Mouse (Mus musculus) liver, embryonic 14.5 days (tissue): ENCODE measurements around the gene Git1. TPM values are rescaled to one million over a fixed set of nuclear protein-coding genes. Genes with fewer than 3 reads are reported as not detected.

Source experiments
- ATAC-seq: fragments of 200-750 bp; cut with Nextera tagmentation; 2 replicates; pipeline ENCODE4 v1.8.0; 2017; ENCODE audit warnings: moderate number of reproducible peaks, mild to moderate bottlenecking, moderate library complexity; ENCODE audit not compliant: insufficient read depth
- DNase-seq, 3 experiments: peaks; one replicate each; pipeline ENCODE4 v3.0.0-alpha.2; 2012 to 2013; ENCODE audit warnings: low read depth in 3 of 3, low spot score in 3 of 3
- H3K27ac ChIP-seq: fragments of 300-500 bp; sonication (generic); 2 replicates; pipeline ENCODE4 v1.5.1; 2014; ENCODE audit warnings: moderate library complexity, mild to moderate bottlenecking, control low read depth, inconsistent platforms
- H3K27me3 ChIP-seq: fragments of 300-500 bp; sonication (generic); 2 replicates; pipeline ENCODE4 v1.6.1; 2014; ENCODE audit warnings: mild to moderate bottlenecking, low read length, moderate library complexity; ENCODE audit not compliant: control insufficient read depth, insufficient read depth
- H3K36me3 ChIP-seq: fragments of 300-500 bp; sonication (generic); replicated peaks from 2 replicates; pipeline ENCODE4 v1.6.1; 2014; ENCODE audit warnings: low read depth; ENCODE audit not compliant: control insufficient read depth, insufficient read depth
- H3K4me1 ChIP-seq, 2 experiments: fragments of 200-500 bp in 1 of 2; fragments of 300-500 bp in 1 of 2; sonication (generic) in 1 of 2; replicated peaks; 2 replicates each; pipeline ENCODE4 v1.6.1; 2012 to 2014; ENCODE audit warnings: antibody characterized with exemption in 1 of 2, inconsistent platforms in 1 of 2, low read length in 1 of 2; ENCODE audit not compliant: control insufficient read depth in 2 of 2, insufficient read depth in 2 of 2
- H3K4me2 ChIP-seq: fragments of 300-500 bp; sonication (generic); 2 replicates; pipeline ENCODE4 v1.6.1; 2014; ENCODE audit warnings: low read depth, mild to moderate bottlenecking, control low read depth, moderate library complexity
- H3K4me3 ChIP-seq, 2 experiments: fragments of 200-500 bp in 1 of 2; fragments of 300-500 bp in 1 of 2; sonication (generic) in 1 of 2; 2 replicates each; pipeline ENCODE4 v1.5.1; 2012 to 2014; ENCODE audit warnings: low read depth in 2 of 2, low read length in 2 of 2, mild to moderate bottlenecking in 2 of 2, control low read depth in 1 of 2, inconsistent platforms in 1 of 2, moderate library complexity in 1 of 2; ENCODE audit not compliant: insufficient read depth in 1 of 2
- H3K9ac ChIP-seq: fragments of 300-500 bp; sonication (generic); replicated peaks from 2 replicates; pipeline ENCODE4 v1.6.1; 2014; ENCODE audit warnings: mild to moderate bottlenecking, control low read depth, moderate library complexity
- H3K9me3 ChIP-seq: fragments of 300-500 bp; sonication (generic); 2 replicates; pipeline ENCODE4 v1.6.1; 2016; ENCODE audit warnings: low read length, mixed read lengths; ENCODE audit not compliant: control insufficient read depth
- CTCF ChIP-seq: IDR thresholded peaks from 2 replicates; pipeline ENCODE4 v1.5.1; 2016; ENCODE audit warnings: antibody characterized with exemption, low read depth, control low read depth
- EP300 ChIP-seq: IDR thresholded peaks from 2 replicates; pipeline ENCODE4 v1.6.1; 2016; ENCODE audit warnings: antibody characterized with exemption, low read depth
- WGBS: fragments of 180-500 bp; shearing (Covaris S2); extraction: QIAGEN DNeasy Blood & Tissue Kit; methylation state at CpG from one replicate; pipeline ENCODE4 v1.1.7; 2014; ENCODE audit not compliant: insufficient replicate concordance; 5-methylcytosine and 5-hydroxymethylcytosine counted together
- polyA plus RNA-seq, 2 experiments: library from polyadenylated mRNA; depleted of rRNA in 1 of 2; stranded (reverse) in 1 of 2; unstranded in 1 of 2; fragments of >200 nt; fragmentation: Nextera tagmentation in 1 of 2; extraction: Ambion mirVana in 1 of 2; gene quantifications; 2 replicates each; pipeline versions ENCODE4 v1.2.1 to v1.2.3; 2012 to 2014

Git1 gene
- polyA plus RNA-seq, 2 experiments, result 2.2 to 6.3 TPM

DNA sequence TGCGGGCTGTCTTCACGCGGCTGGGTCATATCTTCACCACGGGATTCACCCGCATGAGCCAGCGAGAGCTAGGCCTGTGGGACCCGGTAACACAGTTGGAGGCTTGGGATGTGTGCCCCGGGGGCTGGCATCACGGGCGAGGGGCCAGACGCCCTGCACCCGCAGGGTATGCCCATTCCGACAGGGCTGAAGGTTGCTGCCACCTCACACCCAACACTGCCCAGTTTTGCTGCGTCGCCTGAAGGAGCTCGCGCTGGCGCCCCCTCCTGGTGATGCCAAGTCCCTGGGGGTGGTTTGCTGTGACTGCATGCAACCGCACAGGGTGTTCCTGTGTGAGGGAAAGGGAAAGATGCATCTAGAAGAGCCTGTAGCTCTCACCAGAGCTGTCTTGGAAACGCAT lies 25.6 kb upstream of the Git1 start:
- H3K36me3 ChIP-seq, result no peaks in the 10 kb centered on the region
- H3K9ac ChIP-seq, result no peak overlapping the region
- H3K27me3 ChIP-seq, result peaks cover 32% of the 10 kb centered on the region
- WGBS, result 14% methylated on average over 20 of the region's 20 CpGs
- H3K9me3 ChIP-seq, result no peaks in the 10 kb centered on the region
- no peaks in the 10 kb centered on the region for H3K4me1 ChIP-seq
- peak; percentile 94 for TF ChIP-seq CTCF
- no peak for TF ChIP-seq EP300
- DNase-seq (peak in 1 of 3 experiments; percentile 35), ATAC-seq (no peak)
- H3K4me3 ChIP-seq, result no peak overlapping the region
- no peak overlapping the region for H3K27ac ChIP-seq
- peak overlapping the region; percentile 45 for H3K4me2 ChIP-seq

DNA sequence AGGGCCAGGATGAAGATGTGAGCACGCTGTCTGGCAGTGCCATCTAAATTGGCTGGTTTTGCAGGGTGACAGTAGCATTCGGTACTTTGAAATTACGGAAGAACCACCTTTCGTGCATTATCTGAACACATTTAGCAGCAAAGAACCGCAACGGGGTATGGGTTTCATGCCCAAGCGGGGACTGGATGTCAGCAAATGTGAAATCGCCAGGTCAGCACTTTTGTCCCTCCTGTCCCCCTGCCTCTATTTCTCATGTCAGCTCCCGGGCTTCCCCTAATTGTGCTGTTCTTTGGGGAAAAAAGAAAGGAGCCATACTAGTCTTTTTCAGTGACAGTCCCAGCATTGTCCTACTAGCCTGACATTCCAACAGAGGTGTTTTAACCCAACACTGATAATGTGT lies 25.0 kb upstream of the Git1 start:
- ATAC-seq (no peak), DNase-seq (no peak)
- no peaks in the 10 kb centered on the region for H3K36me3 ChIP-seq
- TF ChIP-seq CTCF (no peak), EP300 (no peak)
- H3K9me3 ChIP-seq, result no peaks in the 10 kb centered on the region
- H3K9ac ChIP-seq, result no peak overlapping the region
- H3K4me2 ChIP-seq, result no peak overlapping the region
- H3K4me1 ChIP-seq, result no peaks in the 10 kb centered on the region
- H3K27ac ChIP-seq, result no peak overlapping the region
- WGBS, result 80% methylated on average over 9 of the region's 9 CpGs
- peaks cover 26% of the 10 kb centered on the region for H3K27me3 ChIP-seq
- no peak overlapping the region for H3K4me3 ChIP-seq

DNA sequence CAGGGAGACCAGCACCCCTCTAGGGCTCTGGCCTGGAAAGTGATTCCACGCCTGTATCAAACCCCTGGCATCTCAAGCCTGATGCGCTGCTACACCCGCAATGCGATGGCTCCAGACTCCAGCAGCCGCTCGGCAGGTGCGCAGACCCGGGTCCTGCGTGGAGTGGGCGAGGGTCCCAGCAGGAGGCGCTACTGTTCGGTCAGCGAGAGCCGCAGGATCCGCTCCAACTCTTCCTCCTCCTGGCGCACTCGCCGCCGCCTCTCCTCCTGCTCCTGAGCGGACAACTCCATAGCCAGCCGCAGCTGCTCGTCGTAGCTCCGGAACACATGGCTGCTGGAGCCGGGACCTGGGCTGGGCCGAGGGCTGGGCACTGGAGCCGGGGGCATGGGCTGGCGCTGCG lies 22.0 kb upstream of the Git1 start:
- TF ChIP-seq CTCF, result no peak
- no peak for TF ChIP-seq EP300
- WGBS, result 79% methylated on average over 29 of the region's 29 CpGs

DNA sequence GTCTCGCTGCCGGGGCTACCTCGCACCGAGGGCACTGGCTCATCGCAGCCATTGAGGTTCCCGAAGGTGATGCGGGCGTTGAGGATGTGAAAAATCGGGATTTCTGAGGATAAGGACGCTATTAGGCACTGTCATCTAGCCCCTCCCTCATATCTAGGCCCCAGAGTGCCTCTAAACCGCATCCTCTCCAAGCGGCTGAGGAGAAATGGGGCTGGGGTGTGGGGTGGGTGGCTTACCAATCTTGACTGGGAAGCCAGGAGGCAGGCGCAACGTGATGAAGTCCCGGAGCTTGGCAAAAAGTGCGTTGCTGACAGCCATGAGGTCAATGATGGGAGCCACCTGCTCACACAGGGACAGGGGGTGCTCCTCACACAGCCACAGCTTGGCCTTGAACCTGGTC lies 20.6 kb upstream of the Git1 start:
- Histone ChIP-seq H3K27ac (no peak overlapping the region), H3K4me3 (no peak overlapping the region), H3K4me1 (no peaks in the 10 kb centered on the region), H3K9me3 (no peaks in the 10 kb centered on the region), H3K9ac (no peak overlapping the region), H3K27me3 (no peaks in the 10 kb centered on the region), H3K36me3 (no peaks in the 10 kb centered on the region), H3K4me2 (no peak overlapping the region)
- 83% methylated on average over 16 of the region's 16 CpGs for WGBS
- ATAC-seq, result no peak
- no peak for DNase-seq
- no peak for TF ChIP-seq CTCF
- TF ChIP-seq EP300, result no peak

More for the DNA sequence above, 22.0 kb upstream of the Git1 start:
- H3K9ac ChIP-seq, result no peak overlapping the region
- H3K9me3 ChIP-seq, result no peaks in the 10 kb centered on the region
- no peaks in the 10 kb centered on the region for H3K36me3 ChIP-seq
- no peak overlapping the region for H3K4me3 ChIP-seq
- H3K4me2 ChIP-seq, result no peak overlapping the region
- ATAC-seq, result no peak
- H3K4me1 ChIP-seq, result no peaks in the 10 kb centered on the region
- no peak for DNase-seq
- no peak overlapping the region for H3K27ac ChIP-seq
- H3K27me3 ChIP-seq, result peaks cover 6% of the 10 kb centered on the region

DNA sequence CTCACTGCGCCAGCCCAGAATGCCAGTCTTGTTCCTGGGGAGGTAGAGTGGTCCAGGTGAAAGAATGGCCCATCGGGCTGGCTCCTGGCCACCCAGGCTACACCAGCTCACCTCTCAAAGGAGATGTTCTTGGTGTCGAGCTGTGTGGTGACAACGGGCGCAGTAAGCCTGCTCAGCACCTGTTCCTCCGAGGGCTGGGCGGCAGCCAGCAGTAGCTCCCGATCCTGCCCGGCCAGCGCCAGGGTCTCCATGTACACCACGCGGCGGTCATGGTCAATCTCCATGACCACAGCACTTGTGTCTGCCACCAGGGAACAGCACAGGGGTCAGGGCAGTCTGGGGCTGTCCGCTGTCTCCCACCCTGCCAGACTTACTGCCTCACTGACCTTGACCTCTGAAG lies 17.1 kb upstream of the Git1 start:
- no peak overlapping the region for H3K4me2 ChIP-seq
- no peaks in the 10 kb centered on the region for H3K9me3 ChIP-seq
- DNase-seq (no peak), ATAC-seq (no peak)
- H3K27me3 ChIP-seq, result no peaks in the 10 kb centered on the region
- H3K36me3 ChIP-seq, result no peaks in the 10 kb centered on the region
- H3K4me1 ChIP-seq, result no peaks in the 10 kb centered on the region
- WGBS, result 86% methylated on average over 14 of the region's 14 CpGs
- TF ChIP-seq EP300 (no peak), CTCF (no peak)
- H3K27ac ChIP-seq, result no peak overlapping the region
- no peak overlapping the region for H3K4me3 ChIP-seq
- H3K9ac ChIP-seq, result no peak overlapping the region

DNA sequence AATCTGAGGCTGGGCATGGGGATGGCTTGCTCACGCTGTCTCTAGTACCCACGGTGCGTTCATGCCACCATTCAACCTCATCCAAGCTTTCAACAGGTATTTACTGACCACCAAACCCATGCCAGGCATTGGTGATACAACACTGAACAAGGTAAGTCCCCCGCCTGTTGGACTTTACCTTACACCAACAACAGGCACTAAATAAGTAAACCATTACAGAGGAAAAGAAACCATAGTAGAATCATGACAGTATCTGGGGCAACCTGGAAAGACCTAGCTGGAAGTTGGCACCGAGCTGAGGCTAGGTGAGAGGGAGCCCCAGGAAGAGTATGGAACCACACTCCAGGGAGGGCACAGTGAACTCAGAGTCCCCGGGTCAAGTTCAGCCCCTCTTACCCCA lies 16.5 kb upstream of the Git1 start:
- H3K4me3 ChIP-seq, result no peak overlapping the region
- H3K27me3 ChIP-seq, result no peaks in the 10 kb centered on the region
- no peaks in the 10 kb centered on the region for H3K36me3 ChIP-seq
- H3K4me1 ChIP-seq, result no peaks in the 10 kb centered on the region
- DNase-seq, result no peak
- no peak overlapping the region for H3K4me2 ChIP-seq
- TF ChIP-seq CTCF (no peak), EP300 (no peak)
- no peak overlapping the region for H3K9ac ChIP-seq
- no peak for ATAC-seq
- 70% methylated on average over 6 of the region's 6 CpGs for WGBS
- no peaks in the 10 kb centered on the region for H3K9me3 ChIP-seq
- H3K27ac ChIP-seq, result no peak overlapping the region
